Mouse (Mus musculus): Measurements from ENCODE around the gene Dlg1. TPM values are rescaled to one million over a fixed set of nuclear protein-coding genes. Genes with fewer than 3 reads are reported as not detected.
A peak's percentile ranks its signal among the peaks of the same experiment; 100 is the strongest.

Dlg1 gene
- 20.0 and 20.3 TPM in 2 replicates for polyA plus RNA-seq (2016; fragmentation: Nextera tagmentation; extraction: Ambion mirVana)

DNA sequence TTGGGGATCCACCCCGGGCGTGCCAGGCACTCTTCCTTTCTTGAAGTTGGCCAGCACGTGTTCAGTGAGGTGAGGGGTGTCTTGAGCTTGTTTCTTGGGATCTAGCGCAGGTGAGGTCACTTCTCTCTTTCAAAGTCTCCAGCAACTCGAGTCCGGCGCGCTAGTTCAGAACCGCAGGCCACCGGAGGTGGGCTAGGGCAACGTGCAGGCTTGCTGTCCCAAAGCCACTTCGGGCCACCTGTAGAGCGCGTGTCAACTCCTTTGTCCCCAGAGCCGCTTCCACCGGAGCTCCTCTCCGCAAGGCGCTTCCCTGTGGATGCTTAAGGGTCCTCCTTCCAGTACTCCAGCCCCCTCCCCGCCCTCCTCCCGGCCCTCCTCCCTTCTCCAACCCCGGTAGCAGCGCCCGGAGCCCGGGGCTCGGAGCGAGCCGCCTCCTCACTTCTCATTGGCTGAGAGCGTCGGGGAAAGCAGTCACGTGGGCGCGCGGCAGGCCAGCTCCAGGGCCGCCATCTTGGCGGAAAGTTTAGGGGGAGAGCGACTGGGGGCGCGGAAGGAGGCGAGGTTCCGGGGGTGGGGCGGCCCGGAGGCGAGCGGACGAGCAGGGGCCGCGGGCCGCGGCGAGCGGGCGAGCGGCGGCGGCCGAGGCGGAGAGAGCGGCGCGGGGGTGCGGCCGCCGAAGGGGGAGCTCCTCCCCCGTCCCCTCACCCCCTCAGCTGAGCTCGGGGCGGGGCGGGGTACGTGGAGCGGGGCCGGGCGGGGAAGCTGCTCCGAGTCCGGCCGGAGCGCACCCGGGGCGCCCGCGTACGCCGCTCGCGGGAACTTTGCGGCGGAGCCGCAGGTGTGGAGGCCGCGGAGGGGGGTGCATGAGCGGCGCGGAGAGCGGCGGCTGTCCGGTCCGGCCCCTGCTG lies at the start of gene Dlg1:
Gene Dlg1, plus strand, starts transcription at position 65 of the 908 bp plus-strand sequence.
- H3K9me3 ChIP-seq (replicated peaks), result no peaks in the 10 kb centered on the region
- DNase-seq (ENCODE audit: low spot score), result peak; percentile 95
- peak within 1 kb of the TSS; percentile 99 for H3K27ac ChIP-seq (replicated peaks)
- H3K36me3 ChIP-seq, result peaks cover 35% of the 10 kb centered on the region
- H3K4me3 ChIP-seq, result peak within 1 kb of the TSS; percentile 96
- peaks cover 31% of the 10 kb centered on the region for H3K27me3 ChIP-seq (ENCODE audit: low read depth, poor library complexity, severe bottlenecking)
- H3K4me1 ChIP-seq, result peaks cover 32% of the 10 kb centered on the region
- WGBS, result under 1% methylated on average over 90 of the region's 95 CpGs

DNA sequence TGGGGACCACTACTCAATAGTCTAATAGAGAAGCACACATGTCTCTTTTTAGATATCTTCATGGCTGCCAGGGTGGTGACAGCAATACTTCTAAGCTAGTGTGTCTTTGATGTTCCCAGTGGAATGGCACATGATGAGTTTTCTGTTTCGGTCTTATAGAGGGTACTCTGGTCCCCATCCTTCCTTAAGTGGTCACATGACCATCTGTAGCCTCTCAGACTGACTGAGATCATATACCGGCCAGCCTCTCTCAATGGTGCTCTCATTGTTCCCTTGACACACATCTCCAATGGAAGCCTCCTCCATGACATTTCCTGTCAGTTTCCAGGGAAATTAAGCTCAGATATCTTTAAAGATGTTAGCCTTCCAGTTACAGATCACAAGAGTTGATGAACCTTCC lies 46.9 kb upstream of the Dlg1 start:
- no peaks in the 10 kb centered on the region for H3K27me3 ChIP-seq (ENCODE audit: low read depth, poor library complexity, severe bottlenecking)
- 92% methylated on average over 2 of the region's 2 CpGs for WGBS
- no peaks in the 10 kb centered on the region for H3K36me3 ChIP-seq
- H3K27ac ChIP-seq (replicated peaks), result no peak overlapping the region
- no peak for DNase-seq (ENCODE audit: low spot score)
- H3K4me1 ChIP-seq, result peaks cover 15% of the 10 kb centered on the region
- no peak overlapping the region for H3K4me3 ChIP-seq
- no peaks in the 10 kb centered on the region for H3K9me3 ChIP-seq (replicated peaks)

DNA sequence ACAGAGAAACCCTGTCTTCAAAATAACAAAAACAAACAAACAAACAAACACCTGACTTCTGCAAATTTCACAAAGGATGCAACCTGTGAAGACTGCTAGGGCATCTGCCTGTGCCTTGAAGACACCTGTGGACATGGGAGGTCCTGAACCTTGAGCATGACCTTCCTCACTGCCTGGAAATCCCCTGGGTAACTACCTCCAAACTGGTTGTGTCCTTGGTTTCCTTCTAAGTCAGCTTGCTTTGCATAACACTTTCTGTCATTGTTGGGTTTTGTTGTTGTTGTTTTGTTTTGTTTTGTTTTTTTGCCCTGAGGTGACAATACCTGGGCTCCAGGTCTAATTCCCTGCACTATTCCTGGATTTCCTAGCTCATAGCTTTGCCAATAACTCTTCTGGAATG lies 46.1 kb upstream of the Dlg1 start:
- Histone ChIP-seq H3K27ac (replicated peaks) (no peak overlapping the region), H3K36me3 (no peaks in the 10 kb centered on the region), H3K27me3 (ENCODE audit: low read depth, poor library complexity, severe bottlenecking) (no peaks in the 10 kb centered on the region), H3K4me3 (no peak overlapping the region), H3K4me1 (peaks cover 15% of the 10 kb centered on the region), H3K9me3 (replicated peaks) (no peaks in the 10 kb centered on the region)
- no peak for DNase-seq (ENCODE audit: low spot score)

DNA sequence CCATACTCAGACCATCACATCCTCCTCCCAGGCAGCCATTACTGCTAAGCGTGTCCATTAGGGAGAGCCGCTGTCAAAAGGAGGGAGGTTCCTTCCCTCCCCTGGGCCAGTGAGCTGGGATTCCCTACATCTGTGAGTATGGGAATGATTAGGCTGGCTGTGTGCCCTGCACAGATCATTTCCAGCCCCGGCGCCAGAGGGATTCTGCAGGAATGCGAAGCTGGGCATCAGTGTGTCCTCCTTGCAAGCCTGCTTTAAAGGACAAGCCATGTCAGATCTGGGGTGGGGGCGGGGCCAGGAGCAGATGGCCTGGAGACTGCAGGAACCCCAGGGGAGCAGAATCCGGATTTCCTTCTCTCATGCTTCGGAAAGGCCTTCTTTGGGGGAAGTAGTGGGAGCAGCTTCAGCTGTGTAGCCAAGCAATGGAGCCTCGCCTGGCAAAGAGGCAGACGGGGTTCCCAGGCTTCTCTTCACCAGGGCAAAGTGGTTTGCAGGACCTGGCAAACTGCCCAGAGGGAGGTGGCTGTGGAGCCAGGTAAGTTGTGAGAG lies 45.3 kb upstream of the Dlg1 start:
- Histone ChIP-seq H3K9me3 (replicated peaks) (no peaks in the 10 kb centered on the region), H3K4me3 (no peak overlapping the region), H3K27me3 (ENCODE audit: low read depth, poor library complexity, severe bottlenecking) (no peaks in the 10 kb centered on the region), H3K27ac (replicated peaks) (peak overlapping the region; percentile 42), H3K36me3 (no peaks in the 10 kb centered on the region), H3K4me1 (peaks cover 15% of the 10 kb centered on the region)
- WGBS, result 26% methylated on average over 10 of the region's 10 CpGs
- peak; percentile 66 for DNase-seq (ENCODE audit: low spot score)

DNA sequence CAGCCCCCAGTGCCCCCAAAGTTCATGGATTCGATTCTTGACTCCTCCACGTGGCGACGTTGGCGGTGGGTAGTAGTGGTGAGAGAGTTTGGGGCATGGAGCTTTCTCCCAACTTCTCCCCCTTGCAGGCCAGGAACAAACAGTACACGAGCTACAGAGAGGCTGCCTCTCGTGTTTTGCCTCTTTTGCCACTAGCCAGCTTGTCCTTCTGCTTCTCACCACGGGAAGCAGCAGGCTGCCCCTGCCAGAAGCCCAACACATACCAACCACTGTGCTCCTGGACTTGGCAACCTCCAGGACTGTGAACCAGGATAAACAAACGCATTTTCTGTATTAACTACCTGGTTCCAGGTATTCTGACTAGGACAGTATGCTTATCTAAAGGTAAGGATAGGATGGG lies 44.6 kb upstream of the Dlg1 start:
- Histone ChIP-seq H3K27ac (replicated peaks) (no peak overlapping the region), H3K4me1 (peaks cover 15% of the 10 kb centered on the region), H3K4me3 (no peak overlapping the region), H3K36me3 (no peaks in the 10 kb centered on the region), H3K27me3 (ENCODE audit: low read depth, poor library complexity, severe bottlenecking) (no peaks in the 10 kb centered on the region), H3K9me3 (replicated peaks) (no peaks in the 10 kb centered on the region)
- DNase-seq (ENCODE audit: low spot score), result no peak
- 70% methylated on average over 9 of the region's 9 CpGs for WGBS

DNA sequence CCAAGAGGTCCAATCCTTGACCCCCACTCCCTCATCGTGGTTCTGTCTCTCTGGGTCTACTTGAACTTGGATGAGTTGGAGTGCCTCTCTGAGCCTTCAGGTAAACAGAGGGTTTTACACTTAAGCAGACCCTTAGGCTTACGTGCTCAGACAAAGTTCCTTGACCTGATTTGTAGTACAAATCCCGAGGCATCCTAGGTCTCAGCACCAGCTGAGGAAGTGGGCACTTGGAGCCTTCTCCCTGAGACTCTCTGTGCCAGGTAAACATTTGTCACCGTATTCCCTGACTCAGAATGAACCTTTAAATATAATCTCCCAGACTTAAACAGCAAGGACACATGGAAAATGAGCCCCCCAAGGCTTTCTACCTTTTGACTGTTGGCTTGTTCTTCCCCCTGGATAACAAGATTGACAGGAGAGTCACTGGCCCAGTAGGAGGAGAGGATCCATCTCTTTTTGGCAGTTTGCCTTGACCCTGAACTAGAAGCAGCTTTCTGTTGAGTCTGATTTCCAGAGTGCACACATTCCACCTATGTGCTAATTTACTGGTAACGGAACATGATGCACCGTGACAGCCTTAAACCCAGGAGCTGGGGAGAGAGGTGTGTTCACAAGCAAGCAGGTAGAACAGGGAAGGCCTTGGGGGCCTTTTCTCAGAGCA lies 43.4 kb upstream of the Dlg1 start:
- Histone ChIP-seq H3K36me3 (no peaks in the 10 kb centered on the region), H3K4me1 (peaks cover 15% of the 10 kb centered on the region), H3K9me3 (replicated peaks) (no peaks in the 10 kb centered on the region), H3K27ac (replicated peaks) (no peak overlapping the region), H3K4me3 (no peak overlapping the region), H3K27me3 (ENCODE audit: low read depth, poor library complexity, severe bottlenecking) (no peaks in the 10 kb centered on the region)
- DNase-seq (ENCODE audit: low spot score), result no peak
- 89% methylated on average over 6 of the region's 6 CpGs for WGBS

DNA sequence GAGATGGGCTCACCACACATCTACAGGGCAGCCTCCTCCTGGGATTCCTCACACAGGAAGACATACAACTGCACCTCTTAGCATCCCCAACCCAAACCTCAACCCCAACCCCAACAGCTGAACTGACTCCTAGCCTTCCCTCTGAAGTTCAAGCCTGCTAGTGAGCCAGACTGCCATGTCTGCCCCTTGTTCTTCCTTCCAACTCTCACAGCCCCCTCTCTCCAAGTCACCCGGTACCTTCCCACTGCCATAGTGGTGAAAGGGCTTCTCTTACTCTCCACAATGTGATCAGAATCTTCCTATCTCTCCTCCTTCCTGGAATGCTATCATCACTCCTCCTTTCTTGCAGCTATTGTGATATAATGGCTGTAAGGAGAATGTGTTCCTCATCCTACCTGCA lies 40.9 kb upstream of the Dlg1 start:
- Histone ChIP-seq H3K27ac (replicated peaks) (no peak overlapping the region), H3K4me3 (no peak overlapping the region), H3K36me3 (no peaks in the 10 kb centered on the region), H3K27me3 (ENCODE audit: low read depth, poor library complexity, severe bottlenecking) (no peaks in the 10 kb centered on the region), H3K9me3 (replicated peaks) (no peaks in the 10 kb centered on the region), H3K4me1 (peaks cover 15% of the 10 kb centered on the region)
- no peak for DNase-seq (ENCODE audit: low spot score)
- WGBS, result 100% methylated on average over 1 of the region's 1 CpGs

DNA sequence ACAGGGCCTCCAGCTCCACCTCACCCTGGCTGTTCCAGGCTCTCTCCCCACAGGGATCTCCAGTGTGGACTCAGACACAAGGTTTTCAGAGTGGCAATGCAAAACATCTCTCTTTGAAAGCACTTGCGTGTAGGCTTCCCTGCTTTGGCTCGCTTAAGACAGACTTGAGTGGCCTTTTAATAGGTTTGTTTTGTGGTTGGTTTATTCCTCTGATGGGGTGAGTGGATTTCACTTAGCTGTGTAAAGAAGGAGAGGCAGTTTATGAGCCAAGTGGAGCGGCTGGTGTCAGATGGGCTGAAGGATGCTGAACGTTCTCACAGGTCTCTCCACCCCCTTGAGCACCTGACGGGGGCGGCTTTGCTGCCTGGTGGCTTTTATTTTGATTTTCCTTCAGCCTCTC lies 40.1 kb upstream of the Dlg1 start:
- Histone ChIP-seq H3K4me1 (peaks cover 8% of the 10 kb centered on the region), H3K4me3 (no peak overlapping the region), H3K9me3 (replicated peaks) (no peaks in the 10 kb centered on the region), H3K27me3 (ENCODE audit: low read depth, poor library complexity, severe bottlenecking) (no peaks in the 10 kb centered on the region), H3K36me3 (no peaks in the 10 kb centered on the region), H3K27ac (replicated peaks) (no peak overlapping the region)
- 91% methylated on average over 6 of the region's 6 CpGs for WGBS
- no peak for DNase-seq (ENCODE audit: low spot score)

DNA sequence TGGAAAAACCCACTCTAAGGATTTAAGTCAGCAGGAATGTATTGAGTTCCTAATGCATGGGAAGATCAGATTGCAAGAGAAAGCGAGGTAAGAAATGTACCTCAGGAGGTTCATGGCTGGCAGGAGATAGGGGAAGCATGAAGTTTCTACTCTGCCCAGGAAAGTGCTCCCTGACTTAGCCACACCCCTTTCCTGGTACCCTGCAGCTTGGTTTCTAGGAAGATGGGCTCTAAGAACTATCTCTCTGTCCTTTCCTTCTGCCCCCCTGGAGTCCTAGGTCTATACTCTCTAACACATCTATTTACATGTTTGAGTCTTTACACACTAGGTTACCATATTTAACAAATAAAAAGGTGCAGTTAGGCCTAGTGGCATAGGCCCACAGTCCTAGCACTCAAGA lies 38.5 kb upstream of the Dlg1 start:
- Histone ChIP-seq H3K36me3 (no peaks in the 10 kb centered on the region), H3K27me3 (ENCODE audit: low read depth, poor library complexity, severe bottlenecking) (no peaks in the 10 kb centered on the region), H3K9me3 (replicated peaks) (no peaks in the 10 kb centered on the region), H3K4me3 (no peak overlapping the region), H3K4me1 (peaks cover 9% of the 10 kb centered on the region), H3K27ac (replicated peaks) (no peak overlapping the region)
- DNase-seq (ENCODE audit: low spot score), result no peak
- 69% methylated on average over 1 of the region's 1 CpGs for WGBS

DNA sequence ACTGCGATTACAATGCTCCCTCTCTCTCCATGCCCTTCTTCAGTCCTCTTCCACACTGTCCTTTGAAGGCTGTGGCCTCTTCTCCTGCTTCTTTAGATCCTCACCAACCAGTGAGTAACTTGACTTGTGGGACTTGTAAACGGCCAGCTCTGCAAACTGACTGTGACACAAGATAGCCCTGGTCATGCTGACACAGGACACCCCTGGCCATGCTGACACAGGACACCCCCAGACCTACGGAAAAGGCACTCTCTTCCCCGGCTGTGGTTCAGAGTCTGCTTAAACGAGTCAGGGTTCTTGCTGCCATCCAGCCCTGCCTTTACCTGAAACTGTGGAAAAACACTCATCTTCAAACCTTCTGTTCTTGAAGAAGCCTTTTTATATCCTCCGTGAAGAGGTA lies 36.9 kb upstream of the Dlg1 start:
- no peak for DNase-seq (ENCODE audit: low spot score)
- Histone ChIP-seq H3K27ac (replicated peaks) (no peak overlapping the region), H3K27me3 (ENCODE audit: low read depth, poor library complexity, severe bottlenecking) (no peaks in the 10 kb centered on the region), H3K36me3 (no peaks in the 10 kb centered on the region), H3K4me1 (peaks cover 9% of the 10 kb centered on the region), H3K9me3 (replicated peaks) (no peaks in the 10 kb centered on the region), H3K4me3 (no peak overlapping the region)
- WGBS, result 88% methylated on average over 6 of the region's 6 CpGs

DNA sequence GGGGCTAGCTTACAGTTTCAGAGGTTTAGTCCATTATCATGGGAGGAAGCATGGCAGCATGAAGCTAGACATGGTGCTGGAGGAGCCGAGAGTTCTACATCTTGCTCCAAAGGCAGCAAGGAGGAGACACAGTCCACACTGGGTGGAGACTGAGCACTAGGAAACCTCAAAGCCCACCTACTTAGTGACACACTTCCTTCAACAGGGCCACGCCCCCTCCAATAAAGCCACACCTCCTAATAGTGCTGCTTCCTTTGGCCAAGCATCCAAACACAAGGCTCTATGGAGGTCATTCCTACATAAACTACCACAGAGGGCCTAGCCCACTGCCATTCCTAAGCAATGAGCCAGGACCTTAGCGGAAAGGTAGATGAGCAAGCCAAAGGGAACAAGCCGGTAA lies 32.9 kb upstream of the Dlg1 start:
- Histone ChIP-seq H3K4me1 (peaks cover 9% of the 10 kb centered on the region), H3K27ac (replicated peaks) (no peak overlapping the region), H3K27me3 (ENCODE audit: low read depth, poor library complexity, severe bottlenecking) (no peaks in the 10 kb centered on the region), H3K36me3 (no peaks in the 10 kb centered on the region), H3K4me3 (no peak overlapping the region), H3K9me3 (replicated peaks) (no peaks in the 10 kb centered on the region)
- DNase-seq (ENCODE audit: low spot score), result no peak
- WGBS, result 93% methylated on average over 4 of the region's 4 CpGs

DNA sequence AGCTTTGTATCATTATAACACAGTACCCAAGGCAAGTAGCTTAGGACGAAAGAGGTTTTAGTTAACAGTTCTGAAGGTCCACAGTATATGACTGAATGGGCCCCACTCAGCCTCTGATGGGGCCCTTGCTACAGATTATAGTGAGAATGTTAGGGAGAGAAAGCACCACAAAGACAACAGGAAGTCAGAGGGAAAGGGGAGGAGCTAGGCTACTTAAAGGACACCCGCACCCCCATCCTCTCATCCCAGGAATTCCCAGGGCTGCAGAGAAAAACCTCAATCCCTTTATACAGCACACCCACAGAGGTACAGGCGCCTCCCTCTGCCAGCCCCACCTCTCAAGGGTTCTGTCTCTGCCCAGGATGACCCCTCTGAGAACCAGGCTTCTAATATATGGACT lies 32.2 kb upstream of the Dlg1 start:
- no peaks in the 10 kb centered on the region for H3K36me3 ChIP-seq
- H3K27me3 ChIP-seq (ENCODE audit: low read depth, poor library complexity, severe bottlenecking), result no peaks in the 10 kb centered on the region
- H3K9me3 ChIP-seq (replicated peaks), result no peaks in the 10 kb centered on the region
- no peak overlapping the region for H3K4me3 ChIP-seq
- WGBS, result 64% methylated on average over 3 of the region's 3 CpGs
- peaks cover 9% of the 10 kb centered on the region for H3K4me1 ChIP-seq
- no peak for DNase-seq (ENCODE audit: low spot score)
- H3K27ac ChIP-seq (replicated peaks), result no peak overlapping the region

DNA sequence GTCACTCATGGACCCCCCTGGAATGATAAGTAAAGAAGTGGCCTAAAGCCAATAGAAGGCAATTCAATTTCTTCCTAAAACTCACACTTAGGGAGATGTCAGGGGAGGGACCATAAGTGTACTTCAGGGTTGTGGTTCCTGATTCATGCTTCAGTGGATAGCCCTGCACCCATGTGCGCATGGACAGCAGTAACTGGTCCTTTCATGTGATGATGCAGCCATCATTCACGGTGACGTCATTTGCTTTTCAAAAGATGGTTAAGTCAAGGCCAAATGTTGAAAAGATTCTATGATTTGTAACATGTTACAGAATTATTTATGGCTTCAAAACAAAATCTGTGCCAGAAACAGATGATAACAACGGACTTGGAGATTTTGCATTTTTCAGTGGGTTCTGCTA lies 28.9 kb upstream of the Dlg1 start:
- DNase-seq (ENCODE audit: low spot score), result no peak
- no peak overlapping the region for H3K27ac ChIP-seq (replicated peaks)
- H3K36me3 ChIP-seq, result no peaks in the 10 kb centered on the region
- WGBS, result 97% methylated on average over 4 of the region's 4 CpGs
- H3K4me1 ChIP-seq, result peaks cover 13% of the 10 kb centered on the region
- no peak overlapping the region for H3K4me3 ChIP-seq
- no peaks in the 10 kb centered on the region for H3K9me3 ChIP-seq (replicated peaks)
- no peaks in the 10 kb centered on the region for H3K27me3 ChIP-seq (ENCODE audit: low read depth, poor library complexity, severe bottlenecking)
